7 mouse cellular contexts compared by ENCODE assay signal in genomic region chr3:27183601-27184175, GRCm38 (mm10). TPM values are rescaled to one million over a fixed set of nuclear protein-coding genes. Genes with fewer than 3 reads are reported as not detected.
A peak's percentile ranks its signal among the peaks of the same experiment; 100 is the strongest.
DNase-seq lines count a peak whose midpoint lies in the region; ATAC-seq and TF ChIP-seq lines count a peak whose summit lies in the region.

No protein-coding gene starts in this region.

- peaks cover 17% of the 10 kb centered on the region for H3K4me1 ChIP-seq in G1E (ENCODE audit: insufficient read depth, low read depth, low read length)
- H3K4me1 ChIP-seq in embryonic facial prominence, embryonic 15.5 days = peaks cover 10% of the 10 kb centered on the region
- peaks cover 5% of the 10 kb centered on the region; the same call in 1 of the 2 replicates for H3K4me1 ChIP-seq in stomach, embryonic 16.5 days (ENCODE audit: control insufficient read depth, insufficient read depth, low read length)

- intact Hi-C loops in heart, postnatal 36 days (cut with DNase I) = loop anchor here (1.0 to 5.0 kb wide), 3 partner anchors 31 to 159 kb away; partner anchors contain the start of gene Ect2

- WGBS in embryonic facial prominence, embryonic 15.5 days = 12% methylated on average over 19 of the region's 19 CpGs
- WGBS in stomach, embryonic 16.5 days = 12% methylated on average over 19 of the region's 19 CpGs

- peak overlapping the region; percentile 85 for H3K4me3 ChIP-seq in G1E (ENCODE audit: low read depth, low read length)
- H3K4me3 ChIP-seq in embryonic facial prominence, embryonic 15.5 days (replicated peaks) = peak overlapping the region; percentile 60
- H3K4me3 ChIP-seq in stomach, embryonic 16.5 days (replicated peaks; ENCODE audit: low read length) = peak overlapping the region; percentile 68

- H3K4me2 ChIP-seq in embryonic facial prominence, embryonic 15.5 days (replicated peaks) = peak overlapping the region; percentile 98
- H3K4me2 ChIP-seq in stomach, embryonic 16.5 days (ENCODE audit: low read depth, low read length) = peak overlapping the region; percentile 98

- no peak for TF ChIP-seq CTCF in G1E (IDR thresholded peaks at IDR 0.05; ENCODE audit: low read depth, low read length)

- peaks cover 7% of the 10 kb centered on the region; the same call in 1 of the 2 replicates for H3K27me3 ChIP-seq in G1E (ENCODE audit: insufficient read depth, low read length)
- no peaks in the 10 kb centered on the region for H3K27me3 ChIP-seq in embryonic facial prominence, embryonic 15.5 days
- no peaks in the 10 kb centered on the region for H3K27me3 ChIP-seq in stomach, embryonic 16.5 days (ENCODE audit: control insufficient read depth, insufficient read depth, low read length)

- no peaks in the 10 kb centered on the region for H3K9me3 ChIP-seq in G1E (replicated peaks)
- H3K9me3 ChIP-seq in embryonic facial prominence, embryonic 15.5 days (replicated peaks) = no peaks in the 10 kb centered on the region
- no peaks in the 10 kb centered on the region for H3K9me3 ChIP-seq in stomach, embryonic 16.5 days (replicated peaks; ENCODE audit: control insufficient read depth, low read length)

- H3K9ac ChIP-seq in embryonic facial prominence, embryonic 15.5 days = no peak overlapping the region
- peak overlapping the region; percentile 80 for H3K9ac ChIP-seq in stomach, embryonic 16.5 days (ENCODE audit: low read length)

- no peak overlapping the region for H3K27ac ChIP-seq in embryonic facial prominence, embryonic 15.5 days (replicated peaks)
- H3K27ac ChIP-seq in stomach, embryonic 16.5 days (ENCODE audit: low read length) = no peak overlapping the region

- no peak for ATAC-seq in G1E (ENCODE audit: extremely low read depth, insufficient number of reproducible peaks, low FRiP score, poor library complexity, severe bottlenecking)
- ATAC-seq in embryonic facial prominence, embryonic 15.5 days (ENCODE audit: insufficient number of reproducible peaks, low FRiP score, low TSS enrichment, low read depth) = no peak
- ATAC-seq in megakaryocyte-erythroid progenitor cell, adult 5-6 weeks (replicated peaks; ENCODE audit: low FRiP score, low TSS enrichment, poor library complexity, severe bottlenecking) = peak; percentile 65
- ATAC-seq in stomach, embryonic 16.5 days (ENCODE audit: insufficient read depth, low FRiP score) = no peak

- peaks cover 35% of the 10 kb centered on the region for H3K36me3 ChIP-seq in G1E (replicated peaks)
- H3K36me3 ChIP-seq in embryonic facial prominence, embryonic 15.5 days = no peaks in the 10 kb centered on the region
- no peaks in the 10 kb centered on the region for H3K36me3 ChIP-seq in stomach, embryonic 16.5 days (ENCODE audit: control insufficient read depth, insufficient read depth, low read length)

- DNase-seq in G1E (ENCODE audit: low spot score) = no peak
- peak; percentile 73 for DNase-seq in adrenal gland, postnatal 10 days
- DNase-seq in heart, postnatal 36 days = peak; percentile 24 to 47
- DNase-seq in layer of hippocampus, adult 8-10 months (ENCODE audit: low spot score in 2 of 2) = peak; percentile 47 to 55

RNA-seq across cellular contexts. Expression of gene Nceh1, which starts 0.9 kb away (rescaled TPM):
- 25.7 and 28.1 TPM in 2 replicates for total RNA-seq in G1E (2014; fragmentation: Nextera tagmentation)
- total RNA-seq in G1E (2017) = 40.5 and 45.1 TPM in 2 replicates
- polyA plus RNA-seq in G1E (2012) = 17.2 and 19.7 TPM in 2 replicates
- 10 to 100 TPM; 65.9 to 80.9 TPM for total RNA-seq in adrenal gland, postnatal 10 days (2021)
- 4.0 and 5.4 TPM in 2 replicates for polyA plus RNA-seq in embryonic facial prominence, embryonic 15.5 days (2015; fragmentation: Nextera tagmentation; extraction: Ambion mirVana)
- total RNA-seq in heart, postnatal 36 days (2021) = 100 to 1,000 TPM; 203 to 236 TPM
- 100 to 1,000 TPM; 106 to 125 (median 109) TPM for total RNA-seq in layer of hippocampus, adult 8-10 months (2022)
- 4.3 and 8.4 TPM in 2 replicates for total RNA-seq in megakaryocyte-erythroid progenitor cell, adult 5-6 weeks (2014; fragmentation: Nextera tagmentation)
- 6.4 and 16.3 TPM in 2 replicates for total RNA-seq in megakaryocyte-erythroid progenitor cell, adult 5-6 weeks (2017)
- 7.5 and 8.6 TPM in 2 replicates for polyA plus RNA-seq in stomach, embryonic 16.5 days (2015; fragmentation: Nextera tagmentation; extraction: Ambion mirVana)

RNA-seq across cellular contexts. Expression of gene Ect2, which starts 30.0 kb away (rescaled TPM):
- 130 and 191 TPM in 2 replicates for total RNA-seq in G1E (2014; fragmentation: Nextera tagmentation)
- 65.2 and 77.4 TPM in 2 replicates for total RNA-seq in G1E (2017)
- 1.6 and 1.9 TPM in 2 replicates for polyA plus RNA-seq in G1E (2012)
- total RNA-seq in adrenal gland, postnatal 10 days (2021) = 10 to 100 TPM; 13.2 to 17.2 TPM
- polyA plus RNA-seq in embryonic facial prominence, embryonic 15.5 days (2015; fragmentation: Nextera tagmentation; extraction: Ambion mirVana) = 33.5 and 33.8 TPM in 2 replicates
- under 1 TPM; 0.78 to 0.79 TPM for total RNA-seq in heart, postnatal 36 days (2021)
- total RNA-seq in layer of hippocampus, adult 8-10 months (2022) = 1 to 10 TPM in 2 of 4 experiments, under 1 TPM in 2; 0.69 to 1.1 (median 0.93) TPM
- total RNA-seq in megakaryocyte-erythroid progenitor cell, adult 5-6 weeks (2014; fragmentation: Nextera tagmentation) = 40.0 and 42.6 TPM in 2 replicates
- total RNA-seq in megakaryocyte-erythroid progenitor cell, adult 5-6 weeks (2017) = 39.2 and 42.0 TPM in 2 replicates
- polyA plus RNA-seq in stomach, embryonic 16.5 days (2015; fragmentation: Nextera tagmentation; extraction: Ambion mirVana) = 45.7 and 47.3 TPM in 2 replicates

Comparison
In these comparisons a context has a peak if more than half of its experiments do, and no peak if none do; other contexts are left out.
1. RNA of gene Ect2, which starts 30.0 kb away (total RNA-seq): 65.2 to 191 TPM in G1E, 39.2 to 42.6 TPM in megakaryocyte-erythroid progenitor cell, adult 5-6 weeks and 13.2 to 17.2 TPM in adrenal gland, postnatal 10 days; 0.69 to 1.1 TPM in layer of hippocampus, adult 8-10 months and 0.78 to 0.79 TPM in heart, postnatal 36 days; every median in the first group is over 4 times any median in the second.
2. Peak in every context shown above with its lines, with median percentiles within 50 percentile points of each other: H3K4me3 ChIP-seq.